Mouse (Mus musculus): ENCODE measurements around the gene Celsr1. TPM values are rescaled to one million over a fixed set of nuclear protein-coding genes. Genes with fewer than 3 reads are reported as not detected.

The Celsr1 gene
- polyA plus RNA-seq (2012; rRNA removed) = 0.15 and 0.17 TPM in 2 replicates

DNA sequence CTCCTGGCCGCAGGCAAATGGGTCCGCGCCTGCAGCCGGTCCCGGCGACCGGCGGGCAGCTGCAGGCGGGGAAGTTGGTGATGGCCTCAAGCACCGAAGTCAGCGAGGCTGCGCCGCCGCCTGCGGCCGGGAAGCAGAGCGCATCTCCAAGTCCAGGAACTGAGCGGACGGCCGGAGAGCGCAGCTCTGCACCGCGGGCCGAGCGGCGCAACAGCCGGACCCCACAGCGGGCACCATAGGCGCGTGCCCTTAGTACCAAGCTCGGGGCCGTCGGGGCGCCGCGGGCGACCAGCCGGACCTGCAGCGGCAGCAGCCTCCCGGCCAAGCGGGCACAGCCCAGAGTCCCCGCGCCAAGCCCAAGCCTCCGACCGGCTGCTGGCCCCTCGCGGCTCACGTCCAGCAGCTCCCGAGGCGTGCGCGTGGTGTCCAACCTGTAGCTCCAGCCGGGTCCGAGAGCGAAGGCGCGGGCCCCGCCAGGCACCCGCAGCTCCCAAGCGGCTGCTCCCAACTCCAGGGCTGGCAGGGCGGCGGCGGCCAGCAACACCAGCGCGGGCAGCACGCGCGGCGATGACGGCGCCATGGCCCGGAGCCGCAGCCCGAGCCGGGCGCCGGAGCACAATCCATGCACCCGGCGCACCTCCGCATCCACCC lies at the start of gene Celsr1:
Gene Celsr1, minus strand, starts transcription at position 587 of the 651 bp plus-strand sequence.

DNA sequence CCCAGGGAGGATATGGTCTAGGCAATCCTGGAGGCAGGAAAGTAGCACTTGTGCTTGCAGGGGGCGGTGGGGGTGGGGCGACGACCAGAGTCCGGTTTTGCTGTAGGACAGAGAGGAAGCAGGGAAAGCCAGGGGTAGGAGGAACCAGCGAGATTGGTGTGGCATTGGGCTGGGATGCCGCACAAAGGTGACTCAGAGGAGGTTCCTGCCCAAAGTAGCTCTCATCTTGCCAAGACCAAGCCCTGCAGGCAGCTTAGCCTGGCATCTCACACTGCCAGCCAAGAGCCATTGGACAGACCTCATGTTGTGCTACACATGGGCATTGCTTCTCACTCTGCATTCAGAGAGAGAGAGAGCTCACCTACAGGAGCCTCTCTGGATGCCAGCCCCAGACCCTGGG lies 23.8 kb upstream of the Celsr1 start, which contains the start of gene Gramd4:
Gene Gramd4, plus strand, starts transcription at position 283 of the 400 bp plus-strand sequence.

DNA sequence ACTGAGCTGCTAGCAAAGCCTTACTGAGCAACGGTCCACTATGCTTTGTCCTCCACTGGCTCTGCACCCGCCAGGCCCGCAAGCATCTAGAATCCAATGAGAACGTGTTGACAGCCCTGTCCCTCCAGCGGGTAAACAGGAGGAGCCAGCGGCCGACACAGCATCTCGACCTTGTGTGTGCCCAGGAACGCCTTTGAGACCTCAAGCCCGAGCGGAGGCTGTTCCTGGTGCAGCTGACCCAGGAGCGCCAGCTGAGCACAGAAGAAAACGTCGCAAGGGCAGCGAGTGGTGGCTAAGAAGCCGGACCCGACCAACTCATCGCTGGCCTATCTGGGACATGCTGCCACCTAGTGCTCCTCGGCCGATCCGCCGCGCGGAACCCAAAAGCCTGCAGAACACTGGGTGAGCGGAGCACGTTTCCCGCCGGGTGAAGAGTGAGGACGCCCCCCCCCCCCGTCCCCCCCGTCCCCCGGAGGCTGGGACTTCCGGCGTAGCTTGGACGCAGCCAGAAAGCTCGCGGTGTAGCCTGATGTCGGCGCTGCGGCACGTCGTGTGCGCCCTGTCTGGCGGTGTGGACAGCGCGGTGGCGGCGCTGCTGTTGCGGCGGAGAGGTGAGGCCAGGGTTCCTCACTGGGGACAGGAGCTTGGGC lies 154.6 kb downstream of the Celsr1 start, which contains the start of gene Trmu:
Gene Trmu, plus strand, starts transcription at position 465 of the 650 bp plus-strand sequence.

DNA sequence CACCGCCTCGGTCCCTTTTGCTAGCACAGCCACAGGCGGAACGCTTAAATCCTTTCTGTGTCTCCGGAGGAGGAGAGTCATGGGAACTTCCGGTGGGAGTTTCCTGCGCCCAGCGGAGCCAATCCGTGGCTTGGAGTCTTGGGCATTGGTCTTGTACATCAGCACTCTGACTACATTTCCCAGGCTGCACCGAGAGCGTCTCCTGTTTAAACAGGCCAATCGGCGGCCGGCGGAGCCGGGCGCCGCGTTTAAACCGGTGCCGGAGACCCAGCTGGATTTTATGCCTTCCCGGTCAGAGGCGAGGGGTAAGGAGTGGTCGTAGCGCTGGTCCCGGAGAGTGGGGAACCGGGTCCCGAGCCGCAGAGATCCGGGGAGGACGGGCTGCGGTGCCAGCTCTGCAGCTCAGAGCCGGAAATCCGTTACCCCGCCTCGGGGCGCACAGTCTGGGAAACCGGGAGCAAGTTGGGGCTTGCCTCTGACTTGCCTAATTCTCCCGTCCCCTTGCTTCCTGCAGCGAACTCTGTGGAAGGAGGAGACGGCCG lies 174.0 kb downstream of the Celsr1 start, which contains the start of gene Gtse1:
Gene Gtse1, plus strand, starts transcription at position 256 of the 542 bp plus-strand sequence.

Other genes with a start within 250 kb of the Celsr1 start
- 11.8 and 12.6 TPM in 2 replicates for gene Cdpf1, start 222.1 kb downstream of the Celsr1 start, polyA plus RNA-seq (2012; rRNA removed)
- 0.05 and 0.06 TPM in 2 replicates for gene Pkdrej, start 212.0 kb downstream of the Celsr1 start, polyA plus RNA-seq (2012; rRNA removed)
- gene Ttc38, start 201.5 kb downstream of the Celsr1 start, polyA plus RNA-seq (2012; rRNA removed) = 6.8 and 7.7 TPM in 2 replicates
- gene Gtse1, start 174.0 kb downstream of the Celsr1 start, polyA plus RNA-seq (2012; rRNA removed) = 8.9 and 10.1 TPM in 2 replicates
- gene Trmu, start 154.5 kb downstream of the Celsr1 start, polyA plus RNA-seq (2012; rRNA removed) = 13.9 and 17.7 TPM in 2 replicates
- 6.1 and 6.4 TPM in 2 replicates for gene Gramd4, start 23.9 kb upstream of the Celsr1 start, polyA plus RNA-seq (2012; rRNA removed)
- 6.1 and 6.3 TPM in 2 replicates for gene Cerk, start 152.4 kb upstream of the Celsr1 start, polyA plus RNA-seq (2012; rRNA removed)
- 6.5 and 6.7 TPM in 2 replicates for gene Tbc1d22a, start 180.7 kb upstream of the Celsr1 start, polyA plus RNA-seq (2012; rRNA removed)